Mouse (Mus musculus) midbrain, embryonic 12.5 days (tissue): ENCODE measurements around the gene Eef1g. TPM values are rescaled to one million over a fixed set of nuclear protein-coding genes. Genes with fewer than 3 reads are reported as not detected.
A peak's percentile ranks its signal among the peaks of the same experiment; 100 is the strongest.

ENCODE experiments used
- ATAC-seq: fragments of 200-750 bp; cut with Nextera tagmentation; 2 replicates; pipeline ENCODE4 v1.8.0; 2017; ENCODE audit warnings: low read depth, moderate TSS enrichment, moderate library complexity; ENCODE audit not compliant: low FRiP score
- H3K27ac ChIP-seq: fragments of 300-500 bp; sonication (generic); replicated peaks from 2 replicates; pipeline ENCODE4 v1.5.1; 2016; ENCODE audit warnings: mild to moderate bottlenecking
- H3K27me3 ChIP-seq: fragments of 300-500 bp; sonication (generic); 2 replicates; pipeline ENCODE4 v1.6.1; 2016; ENCODE audit warnings: mild to moderate bottlenecking
- H3K36me3 ChIP-seq: fragments of 300-500 bp; sonication (generic); 2 replicates; pipeline ENCODE4 v1.6.1; 2016
- H3K4me1 ChIP-seq: fragments of 300-500 bp; sonication (generic); 2 replicates; pipeline ENCODE4 v1.6.1; 2016
- H3K4me2 ChIP-seq: fragments of 300-500 bp; sonication (generic); replicated peaks from 2 replicates; pipeline ENCODE4 v1.6.1; 2016; ENCODE audit warnings: mild to moderate bottlenecking, moderate library complexity
- H3K4me3 ChIP-seq: fragments of 300-500 bp; sonication (generic); 2 replicates; pipeline ENCODE4 v1.5.1; 2016; ENCODE audit warnings: mild to moderate bottlenecking
- H3K9ac ChIP-seq: fragments of 300-500 bp; sonication (generic); replicated peaks from 2 replicates; pipeline ENCODE4 v1.6.1; 2016; ENCODE audit warnings: mild to moderate bottlenecking, moderate library complexity
- H3K9me3 ChIP-seq: fragments of 300-500 bp; sonication (generic); 2 replicates; pipeline ENCODE4 v1.6.1; 2016; ENCODE audit warnings: mild to moderate bottlenecking
- WGBS: fragments of 180-500 bp; shearing (Covaris S2); methylation state at CpG from one replicate; pipeline ENCODE4 v1.1.7; 2016; 5-methylcytosine and 5-hydroxymethylcytosine counted together
- polyA plus RNA-seq: library from polyadenylated mRNA; unstranded; fragments of >200 nt; fragmentation: Nextera tagmentation; extraction: Ambion mirVana; gene quantifications from 2 replicates; pipeline ENCODE4 v1.2.1, GENCODE M21; 2016

Gene Eef1g
- 338 and 351 TPM in 2 replicates for polyA plus RNA-seq

GRCm38 (mm10) chr19:8966590-8967372 lies at the start of gene Eef1g:
TSS of gene Eef1g (plus strand) at chr19:8967041.
- Histone ChIP-seq H3K36me3 (peaks cover 77% of the 10 kb centered on the region), H3K4me2 (peak within 1 kb of the TSS; percentile 80), H3K4me3 (peak within 1 kb of the TSS; percentile 63), H3K9ac (peak within 1 kb of the TSS; percentile 84), H3K27me3 (no peaks in the 10 kb centered on the region), H3K4me1 (peaks cover 24% of the 10 kb centered on the region), H3K27ac (peak within 1 kb of the TSS; percentile 85), H3K9me3 (no peaks in the 10 kb centered on the region)
- ATAC-seq: peak; percentile 99
- WGBS: under 1% methylated on average over 52 of the region's 52 CpGs

GRCm38 (mm10) chr19:8919000-8919399 lies 47.8 kb upstream of the Eef1g start:
- H3K27me3 ChIP-seq: no peaks in the 10 kb centered on the region
- peaks cover 35% of the 10 kb centered on the region for H3K36me3 ChIP-seq
- peaks cover 9% of the 10 kb centered on the region for H3K4me1 ChIP-seq
- no peak overlapping the region for H3K4me3 ChIP-seq
- no peak overlapping the region for H3K9ac ChIP-seq
- H3K27ac ChIP-seq: no peak overlapping the region
- no peak for ATAC-seq
- no peak overlapping the region for H3K4me2 ChIP-seq
- H3K9me3 ChIP-seq: no peaks in the 10 kb centered on the region
- WGBS: 93% methylated on average over 3 of the region's 3 CpGs

GRCm38 (mm10) chr19:8919684-8920072 lies 47.2 kb upstream of the Eef1g start:
- peak overlapping the region; percentile 77 for H3K4me2 ChIP-seq
- no peaks in the 10 kb centered on the region for H3K27me3 ChIP-seq
- no peak overlapping the region for H3K9ac ChIP-seq
- ATAC-seq: no peak
- H3K27ac ChIP-seq: peak overlapping the region; percentile 79; the same call in 1 of the 2 replicates
- H3K9me3 ChIP-seq: no peaks in the 10 kb centered on the region
- H3K36me3 ChIP-seq: peaks cover 28% of the 10 kb centered on the region
- WGBS: 75% methylated on average over 6 of the region's 6 CpGs
- H3K4me1 ChIP-seq: peaks cover 9% of the 10 kb centered on the region
- H3K4me3 ChIP-seq: peak overlapping the region; percentile 86; the same call in 1 of the 2 replicates

GRCm38 (mm10) chr19:8920073-8920736 lies 46.6 kb upstream of the Eef1g start, which contains the start of gene B3gat3:
TSS of gene B3gat3 (plus strand) at chr19:8920374.
- 4% methylated on average over 42 of the region's 50 CpGs for WGBS

GRCm38 (mm10) chr19:8920836-8921291 lies 46.0 kb upstream of the Eef1g start:
- Histone ChIP-seq H3K9ac (peak overlapping the region; percentile 84), H3K36me3 (peaks cover 25% of the 10 kb centered on the region), H3K4me2 (peak overlapping the region; percentile 77), H3K4me3 (peak overlapping the region; percentile 86), H3K27ac (peak overlapping the region; percentile 79), H3K4me1 (peaks cover 9% of the 10 kb centered on the region), H3K27me3 (no peaks in the 10 kb centered on the region), H3K9me3 (no peaks in the 10 kb centered on the region)
- 3% methylated on average over 6 of the region's 6 CpGs for WGBS
- peak; percentile 52; the same call in 1 of the 2 replicates for ATAC-seq

More at GRCm38 (mm10) chr19:8920073-8920736, 46.6 kb upstream of the Eef1g start, which contains the start of gene B3gat3:
- Histone ChIP-seq H3K36me3 (peaks cover 25% of the 10 kb centered on the region), H3K9ac (peak within 1 kb of the TSS; percentile 84), H3K27ac (peak within 1 kb of the TSS; percentile 79), H3K4me1 (peaks cover 9% of the 10 kb centered on the region), H3K4me2 (peak within 1 kb of the TSS; percentile 77), H3K27me3 (no peaks in the 10 kb centered on the region), H3K9me3 (no peaks in the 10 kb centered on the region), H3K4me3 (peak within 1 kb of the TSS; percentile 86)
- ATAC-seq: peak; percentile 98

- Histone ChIP-seq H3K27me3 (no peaks in the 10 kb centered on the region), H3K27ac (no peak overlapping the region), H3K9ac (no peak overlapping the region), H3K4me3 (0 out of 2 replicates have a peak overlapping the region, but pooled peaks have one; percentile 86), H3K9me3 (no peaks in the 10 kb centered on the region), H3K4me1 (peaks cover 9% of the 10 kb centered on the region), H3K4me2 (peak overlapping the region; percentile 77), H3K36me3 (peaks cover 25% of the 10 kb centered on the region)
- WGBS: 85% methylated on average over 9 of the region's 9 CpGs
- ATAC-seq: no peak
Observed at GRCm38 (mm10) chr19:8921741-8922140, 45.1 kb upstream of the Eef1g start.

- Histone ChIP-seq H3K36me3 (peaks cover 32% of the 10 kb centered on the region), H3K9me3 (no peaks in the 10 kb centered on the region), H3K4me3 (no peak overlapping the region), H3K27ac (no peak overlapping the region), H3K27me3 (peaks cover 16% of the 10 kb centered on the region), H3K4me2 (no peak overlapping the region), H3K4me1 (peaks cover 21% of the 10 kb centered on the region), H3K9ac (no peak overlapping the region)
- WGBS: 94% methylated on average over 2 of the region's 2 CpGs
- no peak for ATAC-seq
Observed at GRCm38 (mm10) chr19:8926766-8927165, 40.1 kb upstream of the Eef1g start.

- 0 out of 2 replicates have a peak overlapping the region, but pooled peaks have one; percentile 20 for H3K9ac ChIP-seq
- H3K4me3 ChIP-seq: no peak overlapping the region
- no peaks in the 10 kb centered on the region for H3K9me3 ChIP-seq
- WGBS: 90% methylated on average over 12 of the region's 12 CpGs
- no peak overlapping the region for H3K4me2 ChIP-seq
- 0 out of 2 replicates have a peak overlapping the region, but pooled peaks have one; percentile 46 for H3K27ac ChIP-seq
- H3K4me1 ChIP-seq: peaks cover 19% of the 10 kb centered on the region
- H3K36me3 ChIP-seq: peaks cover 31% of the 10 kb centered on the region
- H3K27me3 ChIP-seq: peaks cover 16% of the 10 kb centered on the region
- ATAC-seq: no peak
Observed at GRCm38 (mm10) chr19:8927891-8928525, 38.8 kb upstream of the Eef1g start.

- Histone ChIP-seq H3K4me2 (peak overlapping the region; percentile 77), H3K4me3 (peak overlapping the region; percentile 57), H3K27ac (peak overlapping the region; percentile 46), H3K9me3 (no peaks in the 10 kb centered on the region), H3K4me1 (peaks cover 19% of the 10 kb centered on the region), H3K36me3 (peaks cover 32% of the 10 kb centered on the region), H3K9ac (peak overlapping the region; percentile 71), H3K27me3 (peaks cover 16% of the 10 kb centered on the region)
- peak; percentile 13; the same call in 1 of the 2 replicates for ATAC-seq
- 15% methylated on average over 16 of the region's 16 CpGs for WGBS
Observed at GRCm38 (mm10) chr19:8928689-8929223, 38.1 kb upstream of the Eef1g start.

- Histone ChIP-seq H3K27ac (peak within 1 kb of the TSS; percentile 46), H3K4me3 (peak within 1 kb of the TSS; percentile 57), H3K36me3 (peaks cover 37% of the 10 kb centered on the region), H3K4me1 (peaks cover 19% of the 10 kb centered on the region), H3K9ac (peak within 1 kb of the TSS; percentile 71), H3K9me3 (no peaks in the 10 kb centered on the region), H3K27me3 (peaks cover 16% of the 10 kb centered on the region), H3K4me2 (peak within 1 kb of the TSS; percentile 77)
- under 1% methylated on average over 73 of the region's 74 CpGs for WGBS
- ATAC-seq: peak; percentile 73
Observed at GRCm38 (mm10) chr19:8929224-8930088, 37.4 kb upstream of the Eef1g start, which contains the start of the genes Rom1 and Eml3. TSS of gene Rom1 (minus strand) at chr19:8929356. TSS of gene Eml3 (plus strand) at chr19:8929552.
